Comparison of ENCODE assay signal across 37 mouse cellular contexts in the genomic region with DNA sequence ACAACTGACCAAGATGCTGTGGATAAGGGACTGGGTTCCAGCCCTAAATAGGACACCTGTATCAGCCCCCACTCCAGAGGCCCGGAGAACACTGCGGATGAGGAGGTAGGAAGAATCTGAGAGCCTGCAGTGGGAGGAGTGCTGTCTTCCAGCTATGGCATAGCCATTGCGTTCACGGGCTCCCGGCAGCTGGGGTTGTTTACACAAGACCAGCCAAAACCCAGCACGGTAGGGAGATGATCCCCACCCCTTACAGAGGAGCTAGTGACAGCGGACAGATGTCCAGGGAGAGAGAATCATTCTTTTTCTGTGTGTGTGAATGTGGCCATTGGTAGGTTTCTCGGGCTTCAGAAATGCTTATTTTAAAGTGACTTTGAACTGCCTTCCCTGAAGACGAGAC. TPM values are rescaled to one million over a fixed set of nuclear protein-coding genes. Genes with fewer than 3 reads are reported as not detected.
DNase-seq lines count a peak whose midpoint lies in the region; ATAC-seq and TF ChIP-seq lines count a peak whose summit lies in the region.
"Had no signal": no experiment of that assay in that cellular context is flagged by ENCODE, and none has a peak within 500 bp of the region (broad histone marks: within the 10 kb centered on the region; RNA-seq: fewer than 3 reads in every experiment).

No protein-coding gene starts in this region.

- H3K27ac ChIP-seq in kidney, embryonic 14.5 days (ENCODE audit: low read depth, low read length) = no peak overlapping the region
- H3K27ac ChIP-seq in midbrain, embryonic 11.5 days (ENCODE audit: low read depth, low read length) = no peak overlapping the region
- no peak overlapping the region for H3K27ac ChIP-seq in midbrain, embryonic 13.5 days
- no peak overlapping the region for H3K27ac ChIP-seq in lung, postnatal 0 days (ENCODE audit: low read length)
- H3K27ac ChIP-seq: embryonic facial prominence, embryonic 10.5 days; embryonic facial prominence, embryonic 15.5 days; forebrain, embryonic 13.5 days; hindbrain, embryonic 14.5 days; kidney, postnatal 0 days; layer of hippocampus, adult 2 months; limb, embryonic 10.5 days; limb, embryonic 15.5 days; liver, embryonic 13.5 days; macrophage; midbrain, embryonic 15.5 days had no signal

- H3K4me1 ChIP-seq in kidney, embryonic 14.5 days (ENCODE audit: control insufficient read depth, insufficient read depth, low read length) = no peaks in the 10 kb centered on the region
- H3K4me1 ChIP-seq in midbrain, embryonic 11.5 days (ENCODE audit: control insufficient read depth, insufficient read depth, low read length) = no peaks in the 10 kb centered on the region
- H3K4me1 ChIP-seq in midbrain, embryonic 13.5 days (replicated peaks) = 0 out of 2 replicates have a peak, but pooled peaks cover 7% of the 10 kb centered on the region
- H3K4me1 ChIP-seq in lung, postnatal 0 days (ENCODE audit: insufficient read depth, low read depth, low read length) = no peaks in the 10 kb centered on the region
- H3K4me1 ChIP-seq: embryonic facial prominence, embryonic 10.5 days; embryonic facial prominence, embryonic 15.5 days; heart, embryonic 12.5 days; limb, embryonic 10.5 days; limb, embryonic 15.5 days; liver, embryonic 13.5 days had no signal

- no peaks in the 10 kb centered on the region; the same call in 1 of the 2 replicates for H3K27me3 ChIP-seq in kidney, embryonic 14.5 days (ENCODE audit: control insufficient read depth, insufficient read depth, low read length)
- no peaks in the 10 kb centered on the region for H3K27me3 ChIP-seq in midbrain, embryonic 11.5 days (ENCODE audit: control insufficient read depth, insufficient read depth, low read length)
- no peaks in the 10 kb centered on the region for H3K27me3 ChIP-seq in midbrain, embryonic 13.5 days
- H3K27me3 ChIP-seq in lung, postnatal 0 days (replicated peaks; ENCODE audit: insufficient read depth, low read length) = no peaks in the 10 kb centered on the region
- H3K27me3 ChIP-seq: embryonic facial prominence, embryonic 15.5 days; forebrain, embryonic 13.5 days; heart, embryonic 12.5 days; limb, embryonic 15.5 days; liver, embryonic 13.5 days; midbrain, embryonic 15.5 days had no signal

- intact Hi-C loops in gastrocnemius, postnatal 36 days (cut with DNase I) = no loop called here

- peak; percentile 73; the same call in 1 of the 2 replicates for ATAC-seq in kidney, embryonic 14.5 days (ENCODE audit: low FRiP score, low TSS enrichment)
- peak; percentile 60; the same call in 1 of the 2 replicates for ATAC-seq in midbrain, embryonic 11.5 days (ENCODE audit: low FRiP score)
- ATAC-seq in midbrain, embryonic 13.5 days = no peak
- peak; percentile 89 for ATAC-seq in lung, postnatal 0 days
- ATAC-seq: CD4-positive, CD25-positive, alpha-beta regulatory T cell, adult 4 months; forebrain, embryonic 13.5 days; midbrain, embryonic 15.5 days had no signal

- DNase-seq in kidney, postnatal 25 days = no peak
- no peak for DNase-seq in midbrain, embryonic 11.5 days (ENCODE audit: low spot score, missing footprints)
- peak; percentile 70 for DNase-seq in lung, postnatal 0 days (ENCODE audit: low spot score)
- peak; percentile 53 to 82 for DNase-seq in lung, postnatal 4 days
- DNase-seq in gastrocnemius, postnatal 36 days = no peak
- DNase-seq in thymus, postnatal 14 days = no peak
- DNase-seq: adrenal gland, postnatal 14 days; cerebellum, adult 18-20 months; cerebellum, postnatal 25 days; gastrocnemius, postnatal 25 days; heart, adult 18-20 months; kidney, adult 18-20 months; liver, embryonic 13.5 days; right cerebral cortex, adult 18-20 months; spleen, adult 18-20 months had no signal

- H3K4me2 ChIP-seq in kidney, embryonic 14.5 days (replicated peaks; ENCODE audit: low read depth, low read length) = no peak overlapping the region
- no peak overlapping the region for H3K4me2 ChIP-seq in midbrain, embryonic 11.5 days
- no peak overlapping the region for H3K4me2 ChIP-seq in midbrain, embryonic 13.5 days (replicated peaks)
- no peak overlapping the region for H3K4me2 ChIP-seq in lung, postnatal 0 days (replicated peaks; ENCODE audit: low read depth, low read length)
- H3K4me2 ChIP-seq: embryonic facial prominence, embryonic 15.5 days; forebrain, embryonic 13.5 days; heart, embryonic 12.5 days; hindbrain, embryonic 14.5 days; limb, embryonic 15.5 days; liver, embryonic 13.5 days; midbrain, embryonic 15.5 days had no signal

- no peaks in the 10 kb centered on the region for H3K36me3 ChIP-seq in kidney, embryonic 14.5 days (ENCODE audit: control insufficient read depth, insufficient read depth, low read length)
- no peaks in the 10 kb centered on the region for H3K36me3 ChIP-seq in midbrain, embryonic 11.5 days (ENCODE audit: control insufficient read depth, insufficient read depth, low read length)
- H3K36me3 ChIP-seq in midbrain, embryonic 13.5 days = no peaks in the 10 kb centered on the region
- no peaks in the 10 kb centered on the region for H3K36me3 ChIP-seq in lung, postnatal 0 days (ENCODE audit: insufficient read depth, low read length)
- H3K36me3 ChIP-seq: embryonic facial prominence, embryonic 10.5 days; embryonic facial prominence, embryonic 15.5 days; heart, embryonic 12.5 days; limb, embryonic 10.5 days; limb, embryonic 15.5 days; liver, embryonic 13.5 days; midbrain, embryonic 15.5 days had no signal

- TF ChIP-seq CTCF in lung, postnatal 0 days (IDR thresholded peaks at IDR 0.05) = no peak

- no peak overlapping the region for H3K4me3 ChIP-seq in kidney, embryonic 14.5 days (ENCODE audit: low read length)
- no peak overlapping the region for H3K4me3 ChIP-seq in midbrain, embryonic 11.5 days (ENCODE audit: low read depth, low read length)
- no peak overlapping the region for H3K4me3 ChIP-seq in midbrain, embryonic 13.5 days (replicated peaks)
- H3K4me3 ChIP-seq in lung, postnatal 0 days (ENCODE audit: low read depth, low read length) = no peak overlapping the region
- H3K4me3 ChIP-seq: embryonic facial prominence, embryonic 10.5 days; embryonic facial prominence, embryonic 15.5 days; forebrain, embryonic 13.5 days; heart, embryonic 12.5 days; layer of hippocampus, adult 2 months; limb, embryonic 10.5 days; limb, embryonic 15.5 days; liver, embryonic 13.5 days; midbrain, embryonic 15.5 days had no signal

- no peaks in the 10 kb centered on the region for H3K9me3 ChIP-seq in kidney, embryonic 14.5 days (ENCODE audit: control insufficient read depth, low read length)
- no peaks in the 10 kb centered on the region for H3K9me3 ChIP-seq in midbrain, embryonic 11.5 days (ENCODE audit: control insufficient read depth, low read length)
- no peaks in the 10 kb centered on the region for H3K9me3 ChIP-seq in midbrain, embryonic 13.5 days
- no peaks in the 10 kb centered on the region for H3K9me3 ChIP-seq in lung, postnatal 0 days (ENCODE audit: low read length)
- H3K9me3 ChIP-seq: embryonic facial prominence, embryonic 10.5 days; embryonic facial prominence, embryonic 15.5 days; forebrain, embryonic 13.5 days; heart, embryonic 12.5 days; limb, embryonic 10.5 days; limb, embryonic 15.5 days; liver, embryonic 13.5 days; midbrain, embryonic 15.5 days had no signal

- no peak overlapping the region for H3K9ac ChIP-seq in kidney, embryonic 14.5 days (ENCODE audit: low read depth, low read length)
- no peak overlapping the region for H3K9ac ChIP-seq in midbrain, embryonic 11.5 days (ENCODE audit: low read length)
- H3K9ac ChIP-seq in midbrain, embryonic 13.5 days (replicated peaks) = no peak overlapping the region
- no peak overlapping the region for H3K9ac ChIP-seq in lung, postnatal 0 days (replicated peaks; ENCODE audit: low read depth)
- H3K9ac ChIP-seq: embryonic facial prominence, embryonic 15.5 days; forebrain, embryonic 13.5 days; heart, embryonic 12.5 days; hindbrain, embryonic 14.5 days; limb, embryonic 15.5 days; liver, embryonic 13.5 days; midbrain, embryonic 15.5 days had no signal

- no peak for TF ChIP-seq EP300 in lung, postnatal 0 days (IDR thresholded peaks at IDR 0.05)

- WGBS in kidney, embryonic 14.5 days = 43% methylated on average over 9 of the region's 9 CpGs
- 67% methylated on average over 9 of the region's 9 CpGs for WGBS in midbrain, embryonic 11.5 days
- 78% methylated on average over 9 of the region's 9 CpGs for WGBS in midbrain, embryonic 13.5 days
- 24% methylated on average over 9 of the region's 9 CpGs for WGBS in lung, postnatal 0 days

RNA-seq across cellular contexts. Expression of a gene that starts 17.0 kb away (rescaled TPM):
- 0.46 TPM in 1 of 2 replicates, not detected in the other for polyA plus RNA-seq in kidney, embryonic 14.5 days (2014; fragmentation: Nextera tagmentation; extraction: Ambion mirVana)
- not detected in 2 replicates for polyA plus RNA-seq in midbrain, embryonic 11.5 days (2014; fragmentation: Nextera tagmentation; extraction: Ambion mirVana)
- polyA plus RNA-seq in midbrain, embryonic 13.5 days (2015; fragmentation: Nextera tagmentation; extraction: Ambion mirVana) = not detected in 2 replicates
- not detected in 2 replicates for polyA plus RNA-seq in lung, postnatal 0 days (2015; fragmentation: Nextera tagmentation; extraction: Ambion mirVana)
- total RNA-seq in gastrocnemius, postnatal 36 days (2021) = not detected
- total RNA-seq: adrenal gland, postnatal 14 days; gastrocnemius, adult 18-20 months; gastrocnemius, postnatal 25 days; heart, adult 18-20 months; layer of hippocampus, adult 2 months; layer of hippocampus, postnatal 25 days; neutrophil, adult 5-6 weeks had no signal
- polyA plus RNA-seq: CD4-positive, CD25-positive, alpha-beta regulatory T cell, adult 4 months; embryonic facial prominence, embryonic 10.5 days; embryonic facial prominence, embryonic 15.5 days; forebrain, embryonic 13.5 days; heart, embryonic 12.5 days; heart, postnatal 0 days; hindbrain, embryonic 14.5 days; limb, embryonic 10.5 days; limb, embryonic 15.5 days; macrophage; midbrain, embryonic 15.5 days; neural tube, embryonic 11.5 days had no signal

RNA-seq across cellular contexts. Expression of a gene that starts 24.9 kb away (rescaled TPM):
- 0.26 and 0.30 TPM in 2 replicates for polyA plus RNA-seq in kidney, embryonic 14.5 days (2014; fragmentation: Nextera tagmentation; extraction: Ambion mirVana)
- not detected in 2 replicates for polyA plus RNA-seq in midbrain, embryonic 11.5 days (2014; fragmentation: Nextera tagmentation; extraction: Ambion mirVana)
- 0.32 and 0.50 TPM in 2 replicates for polyA plus RNA-seq in midbrain, embryonic 13.5 days (2015; fragmentation: Nextera tagmentation; extraction: Ambion mirVana)
- polyA plus RNA-seq in lung, postnatal 0 days (2015; fragmentation: Nextera tagmentation; extraction: Ambion mirVana) = 10.1 and 10.8 TPM in 2 replicates
- total RNA-seq in gastrocnemius, postnatal 36 days (2021) = not detected
- total RNA-seq: gastrocnemius, adult 18-20 months; gastrocnemius, postnatal 25 days; hematopoietic stem cell, adult 5-6 weeks; megakaryocyte-erythroid progenitor cell, adult 5-6 weeks; neutrophil, adult 5-6 weeks had no signal
- polyA plus RNA-seq: CD4-positive, CD25-positive, alpha-beta regulatory T cell, adult 4 months; embryonic facial prominence, embryonic 10.5 days; macrophage; neural tube, embryonic 11.5 days had no signal

RNA-seq across cellular contexts. Expression of a gene that starts 55.8 kb away (rescaled TPM):
- 0.11 TPM in 1 of 2 replicates, not detected in the other for polyA plus RNA-seq in kidney, embryonic 14.5 days (2014; fragmentation: Nextera tagmentation; extraction: Ambion mirVana)
- polyA plus RNA-seq in midbrain, embryonic 11.5 days (2014; fragmentation: Nextera tagmentation; extraction: Ambion mirVana) = not detected in 2 replicates
- polyA plus RNA-seq in midbrain, embryonic 13.5 days (2015; fragmentation: Nextera tagmentation; extraction: Ambion mirVana) = not detected in 2 replicates
- not detected in 2 replicates for polyA plus RNA-seq in lung, postnatal 0 days (2015; fragmentation: Nextera tagmentation; extraction: Ambion mirVana)
- not detected for total RNA-seq in gastrocnemius, postnatal 36 days (2021)
- total RNA-seq: gastrocnemius, adult 18-20 months; gastrocnemius, postnatal 25 days; hematopoietic stem cell, adult 5-6 weeks; layer of hippocampus, adult 2 months; layer of hippocampus, postnatal 25 days; megakaryocyte-erythroid progenitor cell, adult 5-6 weeks; neutrophil, adult 5-6 weeks had no signal
- polyA plus RNA-seq: CD4-positive, CD25-positive, alpha-beta regulatory T cell, adult 4 months; embryonic facial prominence, embryonic 10.5 days; embryonic facial prominence, embryonic 15.5 days; forebrain, embryonic 13.5 days; heart, postnatal 0 days; hindbrain, embryonic 14.5 days; limb, embryonic 10.5 days; limb, embryonic 15.5 days; liver, embryonic 13.5 days; macrophage; midbrain, embryonic 15.5 days; neural tube, embryonic 11.5 days; thymus, postnatal 0 days had no signal

Comparison
In these comparisons a context has a peak if more than half of its experiments do, and no peak if none do; other contexts are left out.
1. DNase-seq: peak in lung, postnatal 0 days (single experiment) and lung, postnatal 4 days (2 of 2); none in kidney, postnatal 25 days (0 of 2), midbrain, embryonic 11.5 days (single experiment), gastrocnemius, postnatal 36 days (0 of 2) and thymus, postnatal 14 days (single experiment).